Mouse (Mus musculus): ENCODE measurements around the gene Hyal1.
A peak's percentile ranks its signal among the peaks of the same experiment; 100 is the strongest.
"Not testable (repeated sequence)": the region's sequence is repeated elsewhere in the genome, so short reads cannot be mapped to it uniquely, and the experiment has no call there.

Gene Hyal1

GRCm38 (mm10) chr9:107571534-107572326 is 5.0 kb upstream of the Hyal1 start:
- DNase-seq (ENCODE audit: low read depth, low spot score): no peak

DNA sequence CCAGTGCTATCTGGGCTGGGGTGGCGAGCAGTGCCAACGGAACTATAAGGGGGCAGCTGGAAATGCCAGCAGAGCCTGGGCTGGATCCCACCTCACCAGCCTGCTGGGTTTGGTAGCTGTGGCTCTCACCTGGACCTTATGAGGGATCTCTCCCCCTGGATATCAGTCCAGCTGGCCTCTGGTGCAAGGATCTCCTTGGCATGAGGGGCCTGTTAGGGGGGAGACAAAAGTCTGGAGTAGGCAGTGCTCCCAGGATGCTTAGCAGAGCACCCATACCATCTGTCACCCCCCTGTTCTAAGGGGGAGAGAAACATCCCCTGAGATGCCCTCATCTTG is 4.4 kb upstream of the Hyal1 start:
- DNase-seq (ENCODE audit: low read depth, low spot score): no peak

DNA sequence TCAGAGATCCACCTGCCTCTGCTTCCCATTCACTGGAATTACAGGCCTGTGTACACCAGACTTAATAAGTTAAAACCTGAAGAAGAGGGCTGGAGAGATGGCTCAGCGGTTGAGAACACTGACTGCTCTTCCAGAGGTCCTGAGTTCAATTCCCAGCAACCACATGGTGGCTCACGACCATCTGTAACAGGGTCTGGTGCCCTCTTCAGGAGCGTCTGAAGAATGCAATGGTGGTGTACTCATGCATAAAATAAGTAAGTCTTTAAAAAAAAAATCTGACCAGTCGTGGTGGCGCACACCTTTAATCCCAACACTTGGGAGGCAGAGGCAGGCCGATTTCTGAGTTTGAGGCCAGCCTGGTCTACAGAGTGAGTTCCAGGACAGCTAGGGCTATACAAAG is 3.0 kb upstream of the Hyal1 start:
- DNase-seq (ENCODE audit: low read depth, low spot score): not testable (repeated sequence)

- DNase-seq (ENCODE audit: low read depth, low spot score): no peak
These were observed 959 bp upstream of the Hyal1 start for GRCm38 (mm10) chr9:107575579-107576356.

DNA sequence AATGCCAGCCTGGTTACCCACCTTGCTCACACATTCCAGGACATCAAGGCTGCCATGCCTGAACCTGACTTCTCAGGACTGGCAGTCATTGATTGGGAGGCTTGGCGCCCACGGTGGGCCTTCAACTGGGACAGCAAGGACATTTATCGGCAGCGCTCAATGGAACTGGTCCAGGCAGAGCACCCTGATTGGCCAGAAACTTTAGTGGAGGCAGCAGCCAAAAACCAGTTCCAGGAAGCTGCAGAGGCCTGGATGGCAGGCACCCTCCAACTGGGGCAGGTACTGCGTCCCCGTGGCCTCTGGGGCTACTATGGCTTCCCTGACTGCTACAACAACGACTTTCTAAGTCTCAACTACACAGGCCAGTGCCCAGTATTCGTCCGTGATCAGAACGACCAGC is 1.1 kb downstream of the Hyal1 start:
- no peak for DNase-seq (ENCODE audit: low read depth, low spot score)

DNA sequence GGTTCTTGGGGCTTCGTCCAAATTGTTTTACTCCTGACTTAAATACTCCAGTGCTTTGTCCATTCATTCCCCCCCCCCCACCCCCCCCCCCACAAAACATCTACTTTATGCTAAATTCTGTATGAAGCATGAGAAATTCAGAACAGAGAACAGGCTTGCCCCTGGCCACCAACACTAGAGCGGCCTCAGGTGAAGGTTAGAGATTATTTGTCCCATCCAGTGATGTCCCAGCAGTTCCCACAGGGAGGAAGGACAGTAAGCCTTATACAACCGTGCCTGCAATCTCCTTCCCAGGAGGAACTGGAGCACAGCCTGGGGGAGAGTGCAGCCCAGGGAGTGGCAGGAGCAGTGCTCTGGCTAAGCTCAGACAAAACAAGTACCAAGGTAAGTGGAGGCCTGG is 1.9 kb downstream of the Hyal1 start, which contains the start of gene Naa80:
Gene Naa80, plus strand, starts transcription at position 301 of the 400 bp plus-strand sequence.
- no peak for DNase-seq (ENCODE audit: low read depth, low spot score)

GRCm38 (mm10) chr9:107579023-107579900 is 2.5 kb downstream of the Hyal1 start:
- no peak for DNase-seq (ENCODE audit: low read depth, low spot score)

- DNase-seq (ENCODE audit: low read depth, low spot score): no peak
These were observed 4.0 kb downstream of the Hyal1 start, which contains the start of gene Hyal3 for GRCm38 (mm10) chr9:107580501-107581317. Hyal3 (plus strand) TSS chr9:107580818.

DNA sequence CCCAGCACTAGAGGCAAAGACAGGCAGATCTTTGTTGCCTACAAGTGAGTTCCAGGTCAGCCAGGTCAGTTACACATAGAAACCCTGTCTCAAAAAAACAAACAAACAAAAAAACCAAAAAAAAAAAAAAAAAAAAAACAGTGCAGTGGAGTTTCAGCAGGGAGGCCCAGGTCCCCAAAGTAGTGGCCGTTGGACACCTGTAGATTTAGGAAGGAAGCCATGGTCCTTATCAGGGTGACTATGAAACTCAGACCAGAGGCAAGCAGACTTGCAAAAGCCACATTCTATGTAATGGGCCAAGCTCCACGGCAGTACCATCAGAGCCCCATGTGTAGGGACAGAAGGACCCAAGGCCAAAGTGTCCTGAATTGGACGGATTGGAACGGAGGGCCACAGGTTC is 4.9 kb downstream of the Hyal1 start:
- DNase-seq (ENCODE audit: low read depth, low spot score): no peak

GRCm38 (mm10) chr9:107582509-107583062 is 5.9 kb downstream of the Hyal1 start:
- DNase-seq (ENCODE audit: low read depth, low spot score): no peak

- no peak for DNase-seq (ENCODE audit: low read depth, low spot score)
These were observed 6.4 kb downstream of the Hyal1 start for GRCm38 (mm10) chr9:107583174-107583573.

DNA sequence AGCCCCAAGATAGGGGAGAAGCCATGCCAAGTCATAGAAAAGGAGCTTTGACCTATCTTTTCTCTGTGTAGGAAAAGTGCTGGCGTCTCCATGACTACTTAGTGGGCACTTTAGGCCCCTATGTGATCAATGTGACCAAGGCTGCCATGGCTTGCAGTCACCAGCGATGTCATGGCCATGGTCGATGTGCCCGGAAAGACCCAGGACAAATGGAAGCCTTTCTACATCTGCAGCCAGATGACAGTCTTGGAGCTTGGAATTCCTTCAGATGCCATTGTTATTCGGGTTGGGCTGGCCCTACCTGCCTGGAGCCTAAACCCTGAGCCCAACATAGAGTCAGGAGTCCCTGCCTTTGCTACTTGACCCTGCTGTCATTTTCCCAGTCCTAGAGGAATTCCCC is 9.8 kb downstream of the Hyal1 start:
- no peak for DNase-seq (ENCODE audit: low read depth, low spot score)

GRCm38 (mm10) chr9:107586974-107587832 is 10.5 kb downstream of the Hyal1 start, which contains the start of gene Ifrd2:
Ifrd2 (plus strand) TSS chr9:107587642.
- peak; percentile 95 for DNase-seq (ENCODE audit: low read depth, low spot score)

DNA sequence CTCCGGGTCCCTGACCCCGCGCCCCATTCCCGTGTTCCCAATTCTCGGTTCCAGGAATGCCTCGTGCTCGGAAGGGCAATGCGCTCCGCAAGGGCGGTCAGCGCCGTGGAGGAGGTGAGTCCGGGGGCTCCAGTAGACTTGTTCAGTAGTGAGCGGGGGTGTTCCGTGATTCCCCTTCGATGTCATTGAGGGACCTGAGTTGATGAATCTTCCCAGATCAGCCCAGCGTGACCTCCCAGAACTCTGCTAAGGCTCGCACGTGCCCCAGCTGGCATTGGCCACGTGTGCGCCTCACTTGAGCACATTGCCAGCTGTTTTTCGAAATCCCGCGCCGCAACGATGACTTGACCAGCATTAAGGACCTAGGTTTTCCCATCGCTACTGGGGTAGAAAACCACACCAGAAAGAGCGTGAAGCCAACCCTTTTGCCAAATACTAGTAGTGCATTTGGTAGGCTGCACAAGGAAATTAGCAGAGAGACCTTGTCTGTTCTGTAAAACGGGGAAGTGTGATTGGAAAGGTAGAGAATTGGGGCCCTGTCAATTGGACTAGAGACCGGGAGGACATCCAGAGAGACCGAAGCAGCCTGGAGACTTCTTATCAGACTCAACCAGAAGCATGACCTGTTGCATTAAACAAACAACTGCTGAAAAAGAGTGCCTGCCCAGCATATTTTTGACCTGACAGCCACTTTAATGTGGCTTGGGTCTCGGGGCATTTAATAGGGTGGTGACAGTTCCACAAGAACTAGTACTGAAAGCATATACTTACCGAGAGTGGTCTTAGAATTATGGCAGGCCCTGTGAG is 11.3 kb downstream of the Hyal1 start:
- no peak for DNase-seq (ENCODE audit: low read depth, low spot score)

DNA sequence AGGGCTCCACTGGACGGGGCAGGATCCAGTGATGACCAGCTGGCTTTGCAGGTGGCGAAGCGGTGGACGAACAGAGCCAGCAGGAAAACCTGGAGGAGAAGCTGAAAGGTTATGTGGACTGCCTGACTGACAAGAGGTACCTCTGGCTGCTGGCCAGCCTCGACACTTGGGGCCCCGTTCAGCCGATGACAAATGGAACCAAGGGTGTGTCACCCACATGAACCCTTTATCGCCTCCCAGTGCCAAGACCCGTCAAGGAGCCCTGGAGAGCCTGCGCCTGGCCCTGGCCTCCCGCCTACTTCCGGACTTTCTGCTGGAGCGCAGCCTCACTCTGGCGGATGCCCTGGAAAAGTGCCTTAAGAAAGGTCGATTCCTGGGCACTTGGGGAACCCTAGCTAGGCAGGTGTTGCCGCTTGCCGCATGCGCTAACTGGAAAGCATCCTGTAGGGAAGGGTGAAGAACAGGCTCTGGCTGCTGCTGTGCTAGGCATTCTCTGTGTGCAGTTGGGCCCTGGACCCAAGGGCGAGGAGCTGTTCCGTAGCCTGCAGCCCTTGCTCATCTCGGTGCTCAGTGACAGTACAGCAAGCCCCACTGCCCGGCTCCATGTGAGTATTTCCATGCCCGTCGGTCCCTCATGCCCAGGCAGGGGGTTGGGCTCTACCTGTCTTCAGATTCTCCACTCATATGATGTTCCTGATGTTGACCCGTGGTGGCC is 13.5 kb downstream of the Hyal1 start:
- DNase-seq (ENCODE audit: low read depth, low spot score): no peak

- no peak for DNase-seq (ENCODE audit: low read depth, low spot score)
These were observed 14.0 kb downstream of the Hyal1 start for GRCm38 (mm10) chr9:107590773-107591060.

DNA sequence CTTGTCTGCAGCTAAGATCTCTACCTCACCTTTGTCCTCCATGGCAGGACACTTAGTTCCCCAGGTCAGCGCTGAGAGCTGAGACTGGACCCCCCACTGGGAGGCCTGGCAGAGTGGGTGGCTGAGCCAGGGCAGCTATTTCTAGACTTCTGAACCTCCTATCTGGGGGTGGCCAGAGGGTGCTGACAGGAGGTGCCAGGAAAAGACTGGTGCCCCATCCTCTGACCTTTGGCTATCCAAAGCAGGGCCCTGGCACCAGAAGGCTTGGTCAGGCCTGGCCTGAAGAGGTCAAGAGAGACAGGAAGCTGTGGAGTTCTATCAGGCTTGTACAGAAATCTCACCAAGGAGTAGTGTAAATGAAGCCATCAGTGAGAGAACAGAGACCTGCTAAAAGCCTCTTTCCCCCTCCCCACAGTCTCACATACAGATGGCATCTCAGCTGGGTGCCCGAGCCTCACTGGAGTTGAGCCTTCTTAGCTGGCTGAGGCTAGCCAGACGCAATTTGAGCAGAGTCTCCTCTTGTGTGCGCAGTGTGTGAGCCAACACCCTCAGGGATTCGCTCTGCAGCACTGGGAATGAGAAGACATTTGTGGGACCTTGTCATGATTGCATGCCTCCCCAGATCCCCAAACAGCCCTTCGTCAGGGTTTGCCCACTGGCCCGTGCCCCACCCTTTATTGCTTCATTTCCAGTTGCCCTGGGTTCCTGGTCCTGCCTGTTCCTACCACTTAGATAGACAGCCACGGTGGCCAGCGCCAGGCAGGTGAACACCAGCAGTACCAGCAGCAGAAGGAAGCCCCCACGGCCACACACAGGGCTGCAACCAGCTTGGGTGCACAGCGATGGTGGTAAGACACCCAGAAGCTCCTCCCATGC is 16.6 kb downstream of the Hyal1 start:
- DNase-seq (ENCODE audit: low read depth, low spot score): no peak
